In the genomic region with DNA sequence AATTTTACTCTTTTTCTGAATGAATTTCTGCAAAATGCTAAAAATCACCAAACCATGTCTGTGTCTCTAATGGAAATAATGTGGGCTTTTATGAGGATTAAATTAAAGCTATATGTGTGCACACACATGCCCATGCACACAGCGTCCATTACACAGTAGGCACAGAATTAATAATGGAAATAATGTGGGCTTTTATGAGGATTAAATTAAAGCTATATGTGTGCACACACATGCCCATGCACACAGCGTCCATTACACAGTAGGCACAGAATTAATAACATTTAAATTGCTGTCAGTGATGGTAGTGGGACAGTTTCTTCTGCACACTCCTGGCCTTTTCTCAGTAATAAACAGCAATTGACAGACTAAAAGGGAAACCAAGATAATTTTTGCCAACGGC, we compare ENCODE assay signal across 2 mouse cellular contexts.
ATAC-seq lines count a peak whose summit lies in the region.
"Not testable (repeated sequence)": the region's sequence is repeated elsewhere in the genome, so short reads cannot be mapped to it uniquely, and the experiment has no call there.

No protein-coding gene starts in this region.

- H3K4me3 ChIP-seq in neural tube, embryonic 13.5 days; neural tube, embryonic 14.5 days (ENCODE audit: low read depth, low read length): not testable (repeated sequence)

- not testable (repeated sequence) for H3K27me3 ChIP-seq in neural tube, embryonic 13.5 days; neural tube, embryonic 14.5 days (ENCODE audit: control insufficient read depth, insufficient read depth, low read length)

- H3K9ac ChIP-seq in neural tube, embryonic 13.5 days; neural tube, embryonic 14.5 days (replicated peaks; ENCODE audit: low read depth, low read length): not testable (repeated sequence)

- not testable (repeated sequence) for H3K4me2 ChIP-seq in neural tube, embryonic 13.5 days; neural tube, embryonic 14.5 days (ENCODE audit: low read depth, low read length)

- H3K9me3 ChIP-seq in neural tube, embryonic 13.5 days; neural tube, embryonic 14.5 days (ENCODE audit: control insufficient read depth, low read length): not testable (repeated sequence)

- not testable (repeated sequence) for H3K4me1 ChIP-seq in neural tube, embryonic 13.5 days (replicated peaks); neural tube, embryonic 14.5 days (ENCODE audit: control insufficient read depth, insufficient read depth, low read length)

- ATAC-seq in neural tube, embryonic 13.5 days (ENCODE audit: low read depth) = peak; percentile 71
- ATAC-seq in neural tube, embryonic 14.5 days (ENCODE audit: low read depth) = peak; percentile 71; the same call in 1 of the 2 replicates

- WGBS in neural tube, embryonic 13.5 days = 62% methylated on average over 3 of the region's 3 CpGs
- 63% methylated on average over 3 of the region's 3 CpGs for WGBS in neural tube, embryonic 14.5 days

- not testable (repeated sequence) for H3K36me3 ChIP-seq in neural tube, embryonic 13.5 days; neural tube, embryonic 14.5 days (ENCODE audit: control insufficient read depth, insufficient read depth, low read length)

- H3K27ac ChIP-seq in neural tube, embryonic 13.5 days (replicated peaks); neural tube, embryonic 14.5 days (ENCODE audit: low read depth, low read length): not testable (repeated sequence)
